9 mouse cellular contexts compared by ENCODE assay signal in genomic region chr5:125055901-125056300, GRCm38 (mm10). TPM values are rescaled to one million over a fixed set of nuclear protein-coding genes. Genes with fewer than 3 reads are reported as not detected.
A peak's percentile ranks its signal among the peaks of the same experiment; 100 is the strongest.
DNase-seq lines count a peak whose midpoint lies in the region; ATAC-seq lines count a peak whose summit lies in the region.
"Had no signal": no experiment of that assay in that cellular context is flagged by ENCODE, and none has a peak within 500 bp of the region (broad histone marks: within the 10 kb centered on the region; RNA-seq: fewer than 3 reads in every experiment).

No protein-coding gene starts in this region.

- H3K27me3 ChIP-seq in heart, embryonic 15.5 days = no peaks in the 10 kb centered on the region
- no peaks in the 10 kb centered on the region for H3K27me3 ChIP-seq in heart, embryonic 16.5 days (ENCODE audit: control insufficient read depth, insufficient read depth, low read length)
- no peaks in the 10 kb centered on the region; the same call in 1 of the 2 replicates for H3K27me3 ChIP-seq in neural tube, embryonic 12.5 days (replicated peaks)

- H3K4me2 ChIP-seq in heart, embryonic 15.5 days = peak overlapping the region; percentile 75
- H3K4me2 ChIP-seq in heart, embryonic 16.5 days (ENCODE audit: low read depth, low read length) = peak overlapping the region; percentile 79
- peak overlapping the region; percentile 61 for H3K4me2 ChIP-seq in neural tube, embryonic 12.5 days (replicated peaks)

- H3K27ac ChIP-seq in heart, embryonic 15.5 days = peak overlapping the region; percentile 82; the same call in 1 of the 2 replicates
- H3K27ac ChIP-seq in heart, embryonic 16.5 days (ENCODE audit: low read length) = peak overlapping the region; percentile 47; the same call in 1 of the 2 replicates
- H3K27ac ChIP-seq in neural tube, embryonic 12.5 days = no peak overlapping the region

- H3K9me3 ChIP-seq in heart, embryonic 15.5 days (replicated peaks) = no peaks in the 10 kb centered on the region
- H3K9me3 ChIP-seq in heart, embryonic 16.5 days (replicated peaks; ENCODE audit: control insufficient read depth, low read length) = no peaks in the 10 kb centered on the region
- no peaks in the 10 kb centered on the region for H3K9me3 ChIP-seq in neural tube, embryonic 12.5 days

- H3K4me1 ChIP-seq in heart, embryonic 15.5 days (replicated peaks) = peaks cover 98% of the 10 kb centered on the region
- peaks cover 81% of the 10 kb centered on the region for H3K4me1 ChIP-seq in heart, embryonic 16.5 days (ENCODE audit: control insufficient read depth, insufficient read depth, low read length)
- H3K4me1 ChIP-seq in neural tube, embryonic 12.5 days = peaks cover 65% of the 10 kb centered on the region

- no peak overlapping the region for H3K9ac ChIP-seq in heart, embryonic 15.5 days
- peak overlapping the region; percentile 32; the same call in 1 of the 2 replicates for H3K9ac ChIP-seq in heart, embryonic 16.5 days (ENCODE audit: low read length)
- H3K9ac ChIP-seq in neural tube, embryonic 12.5 days = no peak overlapping the region

- no peak overlapping the region for H3K4me3 ChIP-seq in heart, embryonic 15.5 days
- no peak overlapping the region for H3K4me3 ChIP-seq in heart, embryonic 16.5 days (ENCODE audit: low read length)
- H3K4me3 ChIP-seq in neural tube, embryonic 12.5 days = no peak overlapping the region

- WGBS in heart, embryonic 15.5 days = 71% methylated on average over 8 of the region's 8 CpGs
- WGBS in heart, embryonic 16.5 days = 57% methylated on average over 8 of the region's 8 CpGs
- 32% methylated on average over 8 of the region's 8 CpGs for WGBS in neural tube, embryonic 12.5 days

- intact Hi-C loops in gastrocnemius, postnatal 36 days (cut with DNase I) = loop anchor here (2.0 kb wide), 1 partner anchor 15 kb away; no protein-coding TSS in a partner anchor

- ATAC-seq in heart, embryonic 15.5 days (replicated peaks; ENCODE audit: insufficient number of reproducible peaks, insufficient read depth, low FRiP score, low read depth) = no peak
- ATAC-seq in heart, embryonic 16.5 days (replicated peaks; ENCODE audit: extremely low read depth, insufficient read depth, low FRiP score) = no peak
- no peak for ATAC-seq in neural tube, embryonic 12.5 days (ENCODE audit: low FRiP score, low read depth)

- no peak for DNase-seq in heart, adult 9 months (ENCODE audit: low spot score in 2 of 2)
- DNase-seq in T-cell, adult 2 months (ENCODE audit: low spot score) = peak; percentile 13
- no peak for DNase-seq in gastrocnemius, postnatal 36 days
- DNase-seq in cerebellum, adult 9-10 months = no peak
- no peak for DNase-seq in adrenal gland, adult 18-20 months (ENCODE audit: low spot score in 2 of 2)
- DNase-seq: kidney, postnatal 14 days had no signal

- H3K36me3 ChIP-seq in heart, embryonic 15.5 days = peaks cover 5% of the 10 kb centered on the region; the same call in 1 of the 2 replicates
- peaks cover 11% of the 10 kb centered on the region; the same call in 1 of the 2 replicates for H3K36me3 ChIP-seq in heart, embryonic 16.5 days (ENCODE audit: control insufficient read depth, insufficient read depth)
- H3K36me3 ChIP-seq in neural tube, embryonic 12.5 days = peaks cover 44% of the 10 kb centered on the region

RNA-seq across cellular contexts. Expression of gene Rflna, which starts 52.9 kb away (rescaled TPM):
- polyA plus RNA-seq in heart, embryonic 15.5 days (2015; fragmentation: Nextera tagmentation; extraction: Ambion mirVana) = 1.3 and 2.3 TPM in 2 replicates
- 1.0 and 1.3 TPM in 2 replicates for polyA plus RNA-seq in heart, embryonic 16.5 days (2015; fragmentation: Nextera tagmentation; extraction: Ambion mirVana)
- polyA plus RNA-seq in neural tube, embryonic 12.5 days (2016; fragmentation: Nextera tagmentation; extraction: Ambion mirVana) = 6.3 and 9.1 TPM in 2 replicates
- under 1 TPM in 1 of 2 experiments, not detected in 1; 0.15 TPM for total RNA-seq in gastrocnemius, postnatal 36 days (2021)
- 1 to 10 TPM; 2.9 to 6.3 TPM for total RNA-seq in adrenal gland, adult 18-20 months (2021)
